Mouse (Mus musculus) heart, adult 2 months (tissue): ENCODE data around the gene Adgrv1. TPM values are rescaled to one million over a fixed set of nuclear protein-coding genes. Genes with fewer than 3 reads are reported as not detected.

ENCODE experiments used
- DNase-seq, 2 experiments: peaks; one replicate each; pipeline ENCODE4 v3.0.0; 2021
- H3K27ac ChIP-seq: fragments of 200-600 bp; 2 replicates; pipeline ENCODE4 v1.8.1; 2022
- H3K27me3 ChIP-seq: fragments of 200-500 bp; 2 replicates; pipeline ENCODE4 v1.6.1; 2012; ENCODE audit warnings: mild to moderate bottlenecking, low read length, inconsistent platforms, mixed read lengths; ENCODE audit not compliant: control insufficient read depth, insufficient read depth
- H3K36me3 ChIP-seq: fragments of 200-500 bp; 2 replicates; pipeline ENCODE4 v1.6.1; 2012; ENCODE audit warnings: low read length, inconsistent platforms; ENCODE audit not compliant: control insufficient read depth, insufficient read depth
- H3K4me1 ChIP-seq: fragments of 200-500 bp; 2 replicates; pipeline ENCODE4 v1.6.1; 2011; ENCODE audit warnings: low read length; ENCODE audit not compliant: control insufficient read depth, insufficient read depth
- H3K4me3 ChIP-seq: fragments of 200-600 bp; 2 replicates; pipeline ENCODE4 v1.8.1; 2022
- H3K79me2 ChIP-seq: fragments of 200-500 bp; replicated peaks from 2 replicates; pipeline ENCODE4 v1.6.1; 2012; ENCODE audit warnings: mild to moderate bottlenecking, inconsistent platforms, low read length, moderate library complexity, mixed read lengths; ENCODE audit not compliant: control insufficient read depth, insufficient read depth
- H3K9ac ChIP-seq: fragments of 200-500 bp; 2 replicates; pipeline ENCODE4 v1.6.1; 2012; ENCODE audit warnings: low read depth, mild to moderate bottlenecking, control low read depth, inconsistent platforms, low read length, mixed read lengths
- CTCF ChIP-seq: fragments of 200-600 bp; IDR thresholded peaks from 2 replicates; pipeline ENCODE4 v1.8.1; 2022; ENCODE audit warnings: antibody characterized with exemption, mild to moderate bottlenecking, moderate library complexity
- EP300 ChIP-seq: fragments of 200-500 bp; IDR thresholded peaks from 2 replicates; pipeline ENCODE4 v1.6.1; 2011; ENCODE audit warnings: low read depth, low read length, control low read depth; ENCODE audit not compliant: insufficient read depth
- POLR2A ChIP-seq: fragments of 200-500 bp; IDR thresholded peaks from 2 replicates; pipeline ENCODE4 v1.6.1; 2011; ENCODE audit warnings: mild to moderate bottlenecking, low read depth, low read length, control low read depth; ENCODE audit not compliant: insufficient read depth
- WGBS: fragments of 180-500 bp; shearing (Covaris S2); methylation state at CpG from one replicate; pipeline ENCODE4 v1.1.7; 2018; 5-methylcytosine and 5-hydroxymethylcytosine counted together
- intact Hi-C: fragments of 180-260 bp; cut with DNase I; formaldehyde crosslinking; loops from one replicate; pipeline ENCODE4 v1.15.1; 2025
- polyA plus RNA-seq: library from polyadenylated mRNA; depleted of rRNA; stranded (reverse); fragments of >200 nt; gene quantifications from 2 replicates; pipeline ENCODE4 v1.2.3, GENCODE M21; 2012
- total RNA-seq, 2 experiments: library from RNA; stranded (reverse); gene quantifications; 2 replicates each; pipeline ENCODE4 v1.2.3; 2021

Gene Adgrv1
- total and polyA plus RNA-seq, 3 experiments = 0.18 to 0.30 TPM; not detected in 1

DNA sequence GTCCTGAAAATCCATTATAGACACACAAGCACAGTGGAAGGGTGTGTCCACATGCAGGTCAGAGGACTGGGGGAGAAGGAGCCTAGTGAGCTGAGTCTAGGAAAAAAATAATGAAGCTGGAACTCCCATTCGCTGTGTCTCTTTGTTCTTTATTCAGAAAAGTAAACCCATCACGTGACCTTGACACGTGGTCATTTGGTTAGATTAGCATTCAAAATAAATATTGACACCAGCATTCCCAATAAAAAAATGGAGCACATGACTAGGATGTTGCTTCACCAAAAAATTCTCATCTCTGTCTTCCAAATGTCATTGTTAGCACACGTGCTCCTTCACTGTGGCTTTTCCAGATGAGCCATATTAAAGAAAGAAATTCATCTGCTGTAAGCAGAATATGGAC lies 316.4 kb downstream of the Adgrv1 start:
- no peaks in the 10 kb centered on the region; the same call in 1 of the 2 replicates for H3K4me1 ChIP-seq
- DNase-seq = no peak
- WGBS = 84% methylated on average over 4 of the region's 4 CpGs
- no peak overlapping the region for H3K4me3 ChIP-seq
- intact Hi-C loops = loop anchor here (5.0 kb wide), 1 partner anchor 36 kb away; no protein-coding TSS in a partner anchor
- no peaks in the 10 kb centered on the region for H3K27me3 ChIP-seq
- H3K27ac ChIP-seq = no peak overlapping the region
- no peaks in the 10 kb centered on the region for H3K79me2 ChIP-seq
- no peak overlapping the region for H3K9ac ChIP-seq
- no peak for TF ChIP-seq EP300
- no peak for TF ChIP-seq POLR2A
- no peak for TF ChIP-seq CTCF
- H3K36me3 ChIP-seq = no peaks in the 10 kb centered on the region

DNA sequence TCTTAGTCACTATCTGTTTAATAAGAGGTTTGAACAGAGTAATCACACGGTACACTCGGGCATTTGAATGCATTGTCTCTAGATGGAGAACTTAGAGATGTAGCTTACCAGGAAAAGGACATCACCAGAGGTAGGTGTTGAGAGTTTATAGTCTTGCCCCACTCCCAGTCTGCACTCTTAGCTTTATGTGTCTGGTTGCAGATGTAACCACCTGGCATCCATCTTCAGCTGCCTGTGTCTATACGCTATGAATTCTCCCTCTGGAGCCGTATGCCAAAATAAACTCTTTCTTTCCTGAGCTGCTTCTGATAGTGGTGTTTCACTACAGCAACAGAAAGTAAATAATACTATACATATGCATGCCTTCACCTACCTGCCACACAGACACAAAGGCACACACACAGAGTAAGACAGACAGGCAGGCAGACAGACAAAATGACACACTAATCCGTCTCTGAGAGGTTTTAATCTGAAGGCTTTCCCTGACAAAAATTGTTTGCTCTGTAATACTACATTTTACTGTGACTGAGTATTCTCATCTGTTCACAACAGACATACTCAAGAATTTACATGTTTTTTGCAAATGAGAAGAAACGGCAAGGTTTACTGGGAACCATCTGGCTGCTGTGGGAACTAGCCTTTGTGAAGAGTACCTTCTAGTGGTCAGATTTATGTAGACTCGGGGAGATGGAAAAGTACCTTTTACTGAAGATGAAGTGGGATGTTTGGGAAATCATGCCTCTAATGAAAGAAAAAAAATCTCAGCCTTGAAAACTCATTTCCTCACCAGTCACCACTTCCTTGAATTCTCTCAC lies 318.4 kb downstream of the Adgrv1 start:
- no peak for DNase-seq
- Histone ChIP-seq H3K9ac (no peak overlapping the region), H3K4me3 (no peak overlapping the region), H3K79me2 (no peaks in the 10 kb centered on the region), H3K27ac (no peak overlapping the region), H3K36me3 (no peaks in the 10 kb centered on the region), H3K4me1 (no peaks in the 10 kb centered on the region; the same call in 1 of the 2 replicates), H3K27me3 (no peaks in the 10 kb centered on the region)
- TF ChIP-seq POLR2A (no peak), CTCF (peak; percentile 77)
- 52% methylated on average over 7 of the region's 7 CpGs for WGBS
- intact Hi-C loops = loop anchor here (2.0 to 5.0 kb wide), 4 partner anchors 38 to 452 kb away; no protein-coding TSS in a partner anchor

DNA sequence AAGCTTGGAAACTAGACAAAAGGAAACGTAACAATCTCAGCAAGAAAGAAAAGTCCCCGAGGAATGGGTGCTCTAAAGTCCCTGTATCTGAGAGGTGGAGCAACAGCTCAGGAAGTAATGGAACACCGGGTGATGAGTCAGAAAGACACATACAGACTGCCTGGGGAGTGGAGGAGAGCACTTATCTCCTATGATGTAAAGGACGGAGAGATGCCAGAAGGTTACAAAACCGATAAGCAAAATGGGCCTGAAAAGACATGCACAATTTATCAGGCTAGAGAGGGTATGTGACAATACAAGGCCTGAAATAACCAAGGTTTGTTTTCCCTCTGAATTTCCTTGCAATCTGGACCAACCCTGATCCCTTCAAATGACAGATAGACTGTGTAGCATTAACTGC lies 320.8 kb downstream of the Adgrv1 start:
- H3K27ac ChIP-seq = no peak overlapping the region
- H3K27me3 ChIP-seq = no peaks in the 10 kb centered on the region
- WGBS = 32% methylated on average over 5 of the region's 5 CpGs
- no peak overlapping the region for H3K4me3 ChIP-seq
- intact Hi-C loops = loop anchor here (5.0 kb wide), 2 partner anchors 55 to 450 kb away; no protein-coding TSS in a partner anchor
- no peaks in the 10 kb centered on the region for H3K36me3 ChIP-seq
- H3K4me1 ChIP-seq = no peaks in the 10 kb centered on the region; the same call in 1 of the 2 replicates
- no peak for DNase-seq
- no peak overlapping the region for H3K9ac ChIP-seq
- TF ChIP-seq CTCF (no peak), EP300 (no peak), POLR2A (no peak)
- no peaks in the 10 kb centered on the region for H3K79me2 ChIP-seq

GRCm38 (mm10) chr13:81300851-81301250 lies 332.1 kb downstream of the Adgrv1 start:
- Histone ChIP-seq H3K27me3 (no peaks in the 10 kb centered on the region), H3K4me3 (no peak overlapping the region), H3K4me1 (no peaks in the 10 kb centered on the region), H3K79me2 (no peaks in the 10 kb centered on the region), H3K27ac (no peak overlapping the region), H3K9ac (no peak overlapping the region), H3K36me3 (no peaks in the 10 kb centered on the region)
- no peak for TF ChIP-seq EP300
- no peak for TF ChIP-seq POLR2A
- TF ChIP-seq CTCF = no peak
- DNase-seq = no peak
- WGBS = 46% methylated on average over 1 of the region's 1 CpGs
- intact Hi-C loops = no loop called here

- H3K79me2 ChIP-seq = no peaks in the 10 kb centered on the region
- H3K4me3 ChIP-seq = no peak overlapping the region
- no peak for DNase-seq
- WGBS = 29% methylated on average over 1 of the region's 1 CpGs
- no peak overlapping the region for H3K27ac ChIP-seq
- no peaks in the 10 kb centered on the region for H3K27me3 ChIP-seq
- H3K4me1 ChIP-seq = no peaks in the 10 kb centered on the region
- intact Hi-C loops = no loop called here
- TF ChIP-seq CTCF = no peak
- no peak for TF ChIP-seq EP300
- no peak for TF ChIP-seq POLR2A
- no peaks in the 10 kb centered on the region for H3K36me3 ChIP-seq
- H3K9ac ChIP-seq = no peak overlapping the region
Observed at GRCm38 (mm10) chr13:81294106-81294505, 338.8 kb downstream of the Adgrv1 start.

GRCm38 (mm10) chr13:81282193-81282592 lies 350.8 kb downstream of the Adgrv1 start:
- Histone ChIP-seq H3K27me3 (no peaks in the 10 kb centered on the region), H3K9ac (no peak overlapping the region), H3K27ac (no peak overlapping the region), H3K36me3 (no peaks in the 10 kb centered on the region), H3K79me2 (no peaks in the 10 kb centered on the region), H3K4me1 (no peaks in the 10 kb centered on the region), H3K4me3 (no peak overlapping the region)
- WGBS = 83% methylated on average over 6 of the region's 6 CpGs
- TF ChIP-seq EP300 = no peak
- no peak for TF ChIP-seq CTCF
- no peak for DNase-seq
- intact Hi-C loops = no loop called here
